Mouse (Mus musculus) liver, adult 2 months (tissue): ENCODE results near the gene Atp13a3. TPM values are rescaled to one million over a fixed set of nuclear protein-coding genes. Genes with fewer than 3 reads are reported as not detected.

Experiments
- DNase-seq: peaks from one replicate; pipeline ENCODE4 v3.0.0-alpha.2; 2011; ENCODE audit warnings: low read depth, low spot score; ENCODE audit errors: extremely low read depth
- H3K27ac ChIP-seq: fragments of 200-500 bp; replicated peaks from 2 replicates; pipeline ENCODE4 v1.5.1; 2012; ENCODE audit warnings: low read depth, mild to moderate bottlenecking, control low read depth, inconsistent platforms, low read length; ENCODE audit not compliant: insufficient read depth
- H3K27me3 ChIP-seq: fragments of 200-500 bp; 2 replicates; pipeline ENCODE4 v1.6.1; 2012; ENCODE audit warnings: mild to moderate bottlenecking, moderate library complexity, low read length, inconsistent platforms; ENCODE audit not compliant: control insufficient read depth, insufficient read depth
- H3K36me3 ChIP-seq: fragments of 200-500 bp; 2 replicates; pipeline ENCODE4 v1.6.1; 2012; ENCODE audit warnings: low read length, inconsistent platforms; ENCODE audit not compliant: control insufficient read depth, insufficient read depth
- H3K4me1 ChIP-seq: fragments of 200-500 bp; 2 replicates; pipeline ENCODE4 v1.6.1; 2011; ENCODE audit warnings: low read length; ENCODE audit not compliant: control insufficient read depth, insufficient read depth
- H3K4me3 ChIP-seq: fragments of 200-500 bp; 2 replicates; pipeline ENCODE4 v1.5.1; 2011; ENCODE audit warnings: low read depth, mild to moderate bottlenecking, control low read depth, low read length, moderate library complexity; ENCODE audit not compliant: insufficient read depth
- H3K79me2 ChIP-seq: fragments of 200-500 bp; 2 replicates; pipeline ENCODE4 v1.6.1; 2012; ENCODE audit warnings: inconsistent platforms, mild to moderate bottlenecking, low read length, moderate library complexity; ENCODE audit not compliant: control insufficient read depth, insufficient read depth
- H3K9ac ChIP-seq: fragments of 200-500 bp; 2 replicates; pipeline ENCODE4 v1.6.1; 2012; ENCODE audit warnings: low read depth, mild to moderate bottlenecking, control low read depth, inconsistent platforms, low read length
- CTCF ChIP-seq: fragments of 200-500 bp; IDR thresholded peaks from 2 replicates; pipeline ENCODE4 v1.5.1; 2011; ENCODE audit warnings: low read depth, low read length, control low read depth
- POLR2A ChIP-seq: fragments of 200-500 bp; IDR thresholded peaks from 2 replicates; pipeline ENCODE4 v1.6.1; 2011; ENCODE audit warnings: low read length, control low read depth; ENCODE audit not compliant: insufficient read depth; ENCODE audit errors: extremely low read depth
- WGBS: fragments of 180-500 bp; shearing (Covaris S2); methylation state at CpG from one replicate; pipeline ENCODE4 v1.1.7; 2018; 5-methylcytosine and 5-hydroxymethylcytosine counted together
- polyA plus RNA-seq: library from polyadenylated mRNA; depleted of rRNA; stranded (reverse); fragments of >200 nt; gene quantifications from 2 replicates; pipeline ENCODE4 v1.2.3, GENCODE M21; 2012
- total RNA-seq: library from RNA; depleted of rRNA; stranded (reverse); fragments of >200 nt; gene quantifications from 2 replicates; pipeline ENCODE4 v1.2.3, GENCODE M21; 2014

The Atp13a3 gene
- total and polyA plus RNA-seq, 2 experiments = 46.3 to 80.9 TPM

DNA sequence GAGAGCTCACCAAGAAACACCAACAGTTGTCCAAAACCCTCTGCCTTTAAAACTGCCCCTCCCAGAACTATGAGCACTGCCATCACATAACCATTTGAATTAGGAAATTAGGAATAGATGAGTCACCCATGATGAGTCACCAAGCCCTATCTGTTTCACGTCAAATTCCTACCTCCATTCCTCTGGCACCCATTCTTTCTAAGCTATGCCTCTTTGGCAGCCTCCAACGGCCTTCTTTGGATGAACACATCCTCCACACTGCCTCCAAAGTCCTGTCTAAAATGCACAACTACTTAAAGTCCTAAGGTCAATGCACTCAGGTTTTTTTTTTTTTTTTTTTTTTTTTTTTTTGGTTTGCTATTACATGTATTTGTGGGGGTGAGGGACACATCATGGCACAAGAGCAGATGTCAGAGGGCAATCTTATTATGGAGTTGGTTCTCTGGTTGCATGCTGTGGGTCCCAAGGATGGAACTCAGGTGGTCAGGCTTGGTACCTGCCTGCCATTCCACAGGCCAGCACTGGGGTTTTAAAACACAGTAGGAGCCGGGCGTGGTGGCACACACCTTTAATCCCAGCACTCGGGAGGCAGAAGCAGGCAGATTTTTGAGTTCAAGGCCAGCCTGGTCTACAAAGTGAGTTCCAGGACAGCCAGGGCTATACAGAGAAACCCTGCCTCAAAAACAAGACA is 15.0 kb downstream of the Atp13a3 start:
- Histone ChIP-seq H3K27me3 (no peaks in the 10 kb centered on the region), H3K9ac (no peak overlapping the region), H3K4me3 (no peak overlapping the region), H3K4me1 (peaks cover 7% of the 10 kb centered on the region), H3K36me3 (no peaks in the 10 kb centered on the region), H3K27ac (no peak overlapping the region), H3K79me2 (peaks cover 14% of the 10 kb centered on the region; the same call in 1 of the 2 replicates)
- TF ChIP-seq CTCF (no peak), POLR2A (no peak)
- 66% methylated on average over 5 of the region's 5 CpGs for WGBS
- no peak for DNase-seq

DNA sequence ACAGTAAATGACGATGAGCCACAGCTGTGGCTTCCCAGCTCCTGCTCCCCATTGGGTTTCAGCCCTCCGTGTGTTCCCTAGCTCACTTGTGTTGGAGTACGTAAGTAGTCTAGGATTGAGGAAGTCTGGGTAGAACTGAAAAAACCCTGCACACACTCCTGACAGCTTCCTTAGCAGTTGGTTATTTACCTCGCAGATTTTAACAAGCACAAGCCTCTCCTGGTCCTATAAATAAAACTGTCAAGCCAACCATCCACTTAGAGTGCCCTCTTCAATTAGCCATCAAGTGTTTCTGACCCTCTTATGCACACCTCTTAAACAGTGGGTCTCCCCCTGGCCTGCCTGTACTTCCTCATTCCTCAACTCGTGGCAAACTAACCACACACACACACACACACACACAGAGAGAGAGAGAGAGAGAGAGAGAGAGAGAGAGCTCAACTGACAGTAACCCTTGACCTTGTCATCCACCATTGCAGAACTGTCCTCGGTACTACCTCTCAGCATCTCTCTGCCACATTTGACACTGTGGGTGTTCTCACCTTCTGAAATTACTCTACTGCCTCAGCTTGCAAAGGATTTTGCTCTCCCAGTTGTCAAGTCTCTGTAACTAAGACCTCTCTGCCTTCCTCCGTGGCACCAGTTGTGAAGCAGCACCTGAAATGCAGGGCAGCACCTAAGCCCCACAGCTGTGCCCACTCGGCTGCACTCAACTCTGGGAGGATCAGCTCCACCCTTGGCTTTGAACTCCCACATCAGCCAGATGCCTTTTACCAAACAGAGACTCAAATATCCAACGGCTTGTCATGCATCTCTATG is 15.7 kb downstream of the Atp13a3 start:
- Histone ChIP-seq H3K4me1 (peaks cover 11% of the 10 kb centered on the region), H3K79me2 (peaks cover 14% of the 10 kb centered on the region; the same call in 1 of the 2 replicates), H3K27me3 (no peaks in the 10 kb centered on the region), H3K9ac (no peak overlapping the region), H3K36me3 (no peaks in the 10 kb centered on the region; the same call in 1 of the 2 replicates), H3K27ac (no peak overlapping the region; the same call in 1 of the 2 replicates), H3K4me3 (no peak overlapping the region)
- DNase-seq = no peak
- no peak for TF ChIP-seq CTCF
- TF ChIP-seq POLR2A = no peak
- 73% methylated on average over 9 of the region's 9 CpGs for WGBS

DNA sequence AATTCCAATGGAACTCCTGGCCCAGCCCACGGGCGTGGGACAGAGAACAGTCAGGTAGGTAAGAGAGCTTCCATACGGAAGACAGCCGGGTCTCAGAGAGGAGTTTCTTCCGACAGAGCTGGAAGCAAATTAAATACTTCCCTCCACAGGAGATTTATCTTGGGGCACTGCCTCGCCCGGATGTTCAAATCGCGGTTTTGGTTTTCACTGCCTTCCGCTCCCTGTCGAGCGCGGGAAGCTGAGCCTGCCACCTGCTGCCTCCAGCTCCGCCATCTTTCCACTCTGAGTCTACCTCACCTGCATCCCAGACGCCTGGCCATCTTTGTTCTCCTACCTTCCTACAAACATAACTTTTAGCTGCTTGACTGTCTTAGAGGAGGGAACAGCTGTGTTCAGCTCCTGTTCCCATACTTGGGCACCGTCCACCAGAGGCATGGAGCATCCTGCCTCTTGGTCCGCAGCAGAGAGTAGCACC is 16.5 kb downstream of the Atp13a3 start:
- DNase-seq = no peak
- no peak for TF ChIP-seq POLR2A
- no peak for TF ChIP-seq CTCF
- peaks cover 3% of the 10 kb centered on the region for H3K36me3 ChIP-seq
- WGBS = 10% methylated on average over 17 of the region's 17 CpGs
- H3K4me1 ChIP-seq = peaks cover 17% of the 10 kb centered on the region
- H3K4me3 ChIP-seq = peak overlapping the region; percentile 72
- H3K79me2 ChIP-seq = peaks cover 18% of the 10 kb centered on the region; the same call in 1 of the 2 replicates
- H3K9ac ChIP-seq = peak overlapping the region; percentile 67
- no peaks in the 10 kb centered on the region for H3K27me3 ChIP-seq
- H3K27ac ChIP-seq = peak overlapping the region; percentile 80

DNA sequence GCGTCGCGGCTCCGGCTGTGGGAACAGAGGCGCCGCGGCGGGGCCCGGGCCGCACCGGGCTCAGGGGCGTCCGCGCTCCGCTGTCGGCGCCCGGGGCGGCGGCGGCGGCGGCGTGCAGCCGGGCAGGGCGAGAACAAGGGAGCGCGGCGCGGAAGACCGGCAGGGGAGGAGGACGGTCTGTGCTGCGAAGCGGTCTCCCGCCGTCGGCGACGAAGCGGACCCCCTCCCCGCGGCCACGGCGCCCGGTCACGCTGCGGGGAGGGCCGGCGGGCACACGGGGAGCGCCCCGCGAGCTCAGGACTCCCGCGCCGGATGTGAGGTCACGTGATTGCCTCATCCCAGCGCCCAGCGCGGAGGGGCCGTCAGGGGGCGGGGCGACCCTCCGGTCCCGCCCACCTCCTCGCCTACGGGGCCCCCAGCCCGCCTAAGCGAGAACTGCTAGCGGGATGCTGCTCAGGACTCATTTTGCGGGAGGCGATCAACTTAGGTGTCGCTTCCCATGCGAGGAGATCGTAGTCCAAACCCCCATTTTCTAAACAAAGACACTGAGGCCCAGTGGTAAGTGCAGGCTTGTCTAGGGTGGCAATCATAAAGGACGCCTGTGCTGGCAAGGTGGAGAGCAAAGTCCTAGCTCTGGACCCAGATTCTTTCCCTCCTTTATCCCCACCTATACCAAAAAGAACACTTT is 17.1 kb downstream of the Atp13a3 start:
- H3K9ac ChIP-seq = peak overlapping the region; percentile 99
- H3K27ac ChIP-seq = peak overlapping the region; percentile 80

DNA sequence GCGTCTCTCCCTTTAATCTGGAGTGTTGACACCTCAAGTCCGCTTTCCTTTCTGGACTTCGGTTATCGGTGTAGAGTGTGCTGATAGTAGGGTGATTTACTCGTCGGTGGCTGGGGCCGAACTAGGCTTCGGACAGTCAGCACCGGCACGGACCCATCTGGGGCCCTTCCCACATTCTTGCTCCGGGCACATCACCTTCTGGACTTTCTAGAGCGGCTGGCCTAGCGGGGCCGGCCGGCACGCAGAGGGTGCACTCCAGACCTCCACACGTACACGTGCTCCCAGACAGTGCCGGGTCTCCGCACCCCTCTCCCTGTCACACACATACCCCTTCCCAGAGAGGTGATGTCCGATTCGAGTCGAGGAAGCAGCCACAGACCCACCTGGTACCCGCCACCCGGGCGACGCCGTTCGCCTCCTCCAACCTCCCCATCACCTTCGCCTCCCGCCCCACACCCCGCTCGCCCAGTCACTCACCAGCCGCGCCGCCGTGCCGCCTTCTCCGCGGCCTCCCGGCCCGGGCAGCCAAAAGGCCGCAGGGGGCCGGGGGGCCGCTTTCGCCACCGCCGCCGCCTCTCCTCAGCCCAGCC is 17.8 kb downstream of the Atp13a3 start:
- TF ChIP-seq POLR2A (no peak), CTCF (no peak)
- Histone ChIP-seq H3K27ac (peak overlapping the region; percentile 68), H3K27me3 (no peaks in the 10 kb centered on the region), H3K4me1 (peaks cover 17% of the 10 kb centered on the region), H3K4me3 (peak overlapping the region; percentile 72), H3K79me2 (peaks cover 18% of the 10 kb centered on the region; the same call in 1 of the 2 replicates), H3K9ac (peak overlapping the region; percentile 99), H3K36me3 (peaks cover 3% of the 10 kb centered on the region)
- 1% methylated on average over 45 of the region's 49 CpGs for WGBS
- DNase-seq = peak; percentile 63

More for the DNA sequence above, 17.1 kb downstream of the Atp13a3 start:
- Histone ChIP-seq H3K79me2 (peaks cover 18% of the 10 kb centered on the region; the same call in 1 of the 2 replicates), H3K4me1 (peaks cover 17% of the 10 kb centered on the region), H3K36me3 (peaks cover 3% of the 10 kb centered on the region), H3K27me3 (no peaks in the 10 kb centered on the region), H3K4me3 (peak overlapping the region; percentile 72)
- TF ChIP-seq POLR2A (peak; percentile 84), CTCF (no peak)
- DNase-seq = peak; percentile 68
- 3% methylated on average over 76 of the region's 76 CpGs for WGBS
